ENCODE assay signal across 11 mouse cellular contexts in the genomic region with DNA sequence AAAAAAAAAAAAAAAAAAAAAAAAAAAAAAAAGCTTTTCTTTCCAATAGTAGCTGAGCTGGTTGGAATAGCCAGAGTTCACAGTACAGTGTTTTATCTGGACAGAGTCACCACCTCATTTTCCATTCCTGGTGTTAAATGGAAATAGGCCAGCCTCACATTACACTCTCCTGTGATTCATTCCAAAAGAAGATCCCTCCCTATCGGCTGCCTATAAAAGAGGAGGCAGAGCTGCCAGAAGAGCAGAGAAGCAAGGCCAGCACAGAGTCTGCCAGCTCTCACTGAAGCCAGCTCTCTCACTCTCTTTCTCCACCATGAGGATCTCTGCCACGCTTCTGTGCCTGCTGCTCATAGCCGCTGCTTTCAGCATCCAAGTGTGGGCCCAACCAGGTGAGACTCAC. TPM values are rescaled to one million over a fixed set of nuclear protein-coding genes. Genes with fewer than 3 reads are reported as not detected.
A peak's percentile ranks its signal among the peaks of the same experiment; 100 is the strongest.
DNase-seq lines count a peak whose midpoint lies in the region; ATAC-seq and TF ChIP-seq lines count a peak whose summit lies in the region.
"Had no signal": no experiment of that assay in that cellular context is flagged by ENCODE, and none has a peak within 500 bp of the region (broad histone marks: within the 10 kb centered on the region; RNA-seq: fewer than 3 reads in every experiment).

Ccl7 (plus strand) TSS at position 242 of the 400 bp plus-strand sequence.

- no peak within 1 kb of the TSS for H3K4me2 ChIP-seq in forebrain, postnatal 0 days (ENCODE audit: low read depth)
- no peak within 1 kb of the TSS for H3K4me2 ChIP-seq in forebrain, embryonic 11.5 days (ENCODE audit: low read depth, low read length, severe bottlenecking)
- H3K4me2 ChIP-seq: embryonic facial prominence, embryonic 15.5 days had no signal

- DNase-seq in forebrain, postnatal 0 days: peak; percentile 39
- DNase-seq in forebrain, embryonic 11.5 days (ENCODE audit: low spot score): no peak
- peak; percentile 95 for DNase-seq in 3T3-L1 (ENCODE audit: low read depth, low spot score)
- peak; percentile 46 for DNase-seq in brain, adult 2 months (ENCODE audit: low read depth, low spot score)
- peak; percentile 46 to 54 for DNase-seq in heart, postnatal 10 days
- DNase-seq in hindbrain, embryonic 10.5 days (ENCODE audit: low spot score): no peak
- DNase-seq in layer of hippocampus, postnatal 25 days (ENCODE audit: extremely low spot score in 1 of 2, low spot score in 1 of 2): no peak
- DNase-seq in frontal cortex, postnatal 25 days (ENCODE audit: low spot score in 2 of 2): no peak

- H3K27ac ChIP-seq in forebrain, postnatal 0 days (ENCODE audit: low read depth, low read length): no peak within 1 kb of the TSS
- H3K27ac ChIP-seq in forebrain, embryonic 11.5 days (ENCODE audit: low read depth, low read length): no peak within 1 kb of the TSS
- no peak within 1 kb of the TSS for H3K27ac ChIP-seq in hindbrain, embryonic 10.5 days
- H3K27ac ChIP-seq: embryonic facial prominence, embryonic 15.5 days had no signal

- intact Hi-C loops in heart, postnatal 10 days (cut with DNase I): no loop called here

- no peak within 1 kb of the TSS for H3K4me3 ChIP-seq in forebrain, postnatal 0 days (ENCODE audit: low read depth, low read length)
- H3K4me3 ChIP-seq in forebrain, embryonic 11.5 days (ENCODE audit: low read depth, low read length): no peak within 1 kb of the TSS
- H3K4me3 ChIP-seq in hindbrain, embryonic 10.5 days: no peak within 1 kb of the TSS
- H3K4me3 ChIP-seq: embryonic facial prominence, embryonic 15.5 days had no signal

- H3K9me3 ChIP-seq in forebrain, postnatal 0 days (ENCODE audit: low read length): no peaks in the 10 kb centered on the region
- no peaks in the 10 kb centered on the region for H3K9me3 ChIP-seq in forebrain, embryonic 11.5 days (ENCODE audit: control insufficient read depth, low read length)
- H3K9me3 ChIP-seq in hindbrain, embryonic 10.5 days: no peaks in the 10 kb centered on the region
- H3K9me3 ChIP-seq: embryonic facial prominence, embryonic 15.5 days had no signal

- TF ChIP-seq CTCF in forebrain, postnatal 0 days (IDR thresholded peaks at IDR 0.05; ENCODE audit: low read depth): no peak

- no peaks in the 10 kb centered on the region for H3K4me1 ChIP-seq in forebrain, postnatal 0 days (ENCODE audit: insufficient read depth)
- no peaks in the 10 kb centered on the region for H3K4me1 ChIP-seq in forebrain, embryonic 11.5 days (replicated peaks; ENCODE audit: control insufficient read depth, insufficient read depth, low read length)
- no peaks in the 10 kb centered on the region for H3K4me1 ChIP-seq in hindbrain, embryonic 10.5 days (replicated peaks)
- H3K4me1 ChIP-seq: embryonic facial prominence, embryonic 15.5 days had no signal

- H3K27me3 ChIP-seq in forebrain, postnatal 0 days (ENCODE audit: insufficient read depth, low read length): no peaks in the 10 kb centered on the region
- H3K27me3 ChIP-seq in forebrain, embryonic 11.5 days (ENCODE audit: control insufficient read depth, insufficient read depth, low read length): no peaks in the 10 kb centered on the region
- no peaks in the 10 kb centered on the region for H3K27me3 ChIP-seq in hindbrain, embryonic 10.5 days (ENCODE audit: insufficient read depth, poor library complexity, severe bottlenecking)

- no peak for ATAC-seq in forebrain, postnatal 0 days
- no peak for ATAC-seq in forebrain, embryonic 11.5 days (replicated peaks; ENCODE audit: low FRiP score)

- H3K9ac ChIP-seq in forebrain, postnatal 0 days: no peak within 1 kb of the TSS
- no peak within 1 kb of the TSS for H3K9ac ChIP-seq in forebrain, embryonic 11.5 days (ENCODE audit: low read length)
- H3K9ac ChIP-seq: embryonic facial prominence, embryonic 15.5 days had no signal

- no peaks in the 10 kb centered on the region for H3K36me3 ChIP-seq in forebrain, postnatal 0 days (ENCODE audit: insufficient read depth)
- no peaks in the 10 kb centered on the region for H3K36me3 ChIP-seq in forebrain, embryonic 11.5 days (ENCODE audit: control insufficient read depth, insufficient read depth, low read length)
- H3K36me3 ChIP-seq in hindbrain, embryonic 10.5 days: no peaks in the 10 kb centered on the region
- H3K36me3 ChIP-seq: embryonic facial prominence, embryonic 15.5 days had no signal

- WGBS in forebrain, postnatal 0 days: 48% methylated on average over 3 of the region's 3 CpGs
- WGBS in forebrain, embryonic 11.5 days: 74% methylated on average over 3 of the region's 3 CpGs
- WGBS in hindbrain, embryonic 10.5 days: 77% methylated on average over 3 of the region's 3 CpGs

RNA-seq across cellular contexts. Expression of gene Ccl7, which starts in this region (rescaled TPM):
- total RNA-seq in forebrain, postnatal 0 days (2014; rRNA removed): 0.23 TPM in 1 of 2 replicates, not detected in the other
- polyA plus RNA-seq in forebrain, postnatal 0 days (2015; fragmentation: Nextera tagmentation; extraction: Ambion mirVana): 1.2 and 3.0 TPM in 2 replicates
- polyA plus RNA-seq in forebrain, embryonic 11.5 days (2014; fragmentation: Nextera tagmentation; extraction: Ambion mirVana): 0.57 TPM in 1 of 2 replicates, not detected in the other
- total RNA-seq in heart, postnatal 10 days (2021): 1 to 10 TPM in 1 of 2 experiments, under 1 TPM in 1; 0.34 to 1.0 TPM
- 0.21 TPM in 1 of 2 replicates, not detected in the other for polyA plus RNA-seq in hindbrain, embryonic 10.5 days (2016; fragmentation: Nextera tagmentation; extraction: Ambion mirVana)
- not detected for total RNA-seq in layer of hippocampus, postnatal 25 days (2021)
- total RNA-seq: left cerebral cortex, postnatal 25 days; neutrophil, adult 5-6 weeks had no signal

Comparison
In these comparisons a context has a peak if more than half of its experiments do, and no peak if none do; other contexts are left out.
1. DNase-seq: peak in forebrain, postnatal 0 days (single experiment), 3T3-L1 (single experiment), brain, adult 2 months (single experiment) and heart, postnatal 10 days (2 of 2); none in forebrain, embryonic 11.5 days (single experiment), hindbrain, embryonic 10.5 days (single experiment), layer of hippocampus, postnatal 25 days (0 of 2) and frontal cortex, postnatal 25 days (0 of 2).